Mouse (Mus musculus): Measurements from ENCODE around the gene Tnnt2. TPM values are rescaled to one million over a fixed set of nuclear protein-coding genes. Genes with fewer than 3 reads are reported as not detected.

Tnnt2 gene
- total and polyA plus RNA-seq, 3 experiments: 3,392 to 9,301 (median 8,290) TPM

DNA sequence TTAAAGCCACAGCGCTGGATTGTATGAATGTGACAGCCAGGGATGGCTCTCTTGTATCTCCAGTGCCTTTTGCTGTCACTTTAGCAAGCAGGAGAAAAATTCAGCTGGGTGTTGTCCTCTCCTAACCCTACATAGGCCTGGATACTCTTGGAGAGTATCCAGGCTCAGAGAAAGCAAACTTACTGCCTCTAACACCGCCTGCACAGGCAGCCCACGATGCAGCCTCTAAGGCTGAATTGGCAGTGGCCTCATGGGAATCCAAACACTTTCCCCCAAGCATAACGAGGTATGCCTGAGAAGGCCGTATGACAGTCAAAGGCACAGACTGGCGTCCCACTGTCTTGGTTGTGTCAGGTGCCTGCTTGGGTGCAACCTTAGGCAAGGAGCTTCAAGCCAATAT is 56.1 kb downstream of the Tnnt2 start:
- Histone ChIP-seq H3K9ac (ENCODE audit: low read depth, low read length) (no peak overlapping the region), H3K4me3 (no peak overlapping the region), H3K36me3 (ENCODE audit: control insufficient read depth, insufficient read depth, low read length) (no peaks in the 10 kb centered on the region), H3K4me1 (ENCODE audit: control insufficient read depth, insufficient read depth, low read length) (no peaks in the 10 kb centered on the region), H3K27me3 (ENCODE audit: control insufficient read depth, insufficient read depth, low read length) (no peaks in the 10 kb centered on the region), H3K27ac (no peak overlapping the region), H3K79me2 (replicated peaks; ENCODE audit: control insufficient read depth, insufficient read depth, low read length) (no peaks in the 10 kb centered on the region)
- intact Hi-C loops (cut with DNase I): no loop called here
- 70% methylated on average over 6 of the region's 6 CpGs for WGBS
- DNase-seq: no peak
- TF ChIP-seq POLR2A (IDR thresholded peaks at IDR 0.05; ENCODE audit: insufficient read depth, low read depth, low read length) (no peak), CTCF (IDR thresholded peaks at IDR 0.05) (no peak), EP300 (IDR thresholded peaks at IDR 0.05; ENCODE audit: insufficient read depth, low read depth, low read length) (no peak)

- 82% methylated on average over 6 of the region's 6 CpGs for WGBS
- no peak overlapping the region for H3K27ac ChIP-seq
- no peak for DNase-seq
- H3K4me3 ChIP-seq: no peak overlapping the region
- H3K79me2 ChIP-seq (replicated peaks; ENCODE audit: control insufficient read depth, insufficient read depth, low read length): no peaks in the 10 kb centered on the region
- no peaks in the 10 kb centered on the region for H3K27me3 ChIP-seq (ENCODE audit: control insufficient read depth, insufficient read depth, low read length)
- no peaks in the 10 kb centered on the region for H3K4me1 ChIP-seq (ENCODE audit: control insufficient read depth, insufficient read depth, low read length)
- H3K36me3 ChIP-seq (ENCODE audit: control insufficient read depth, insufficient read depth, low read length): no peaks in the 10 kb centered on the region
- no peak overlapping the region for H3K9ac ChIP-seq (ENCODE audit: low read depth, low read length)
- TF ChIP-seq POLR2A (IDR thresholded peaks at IDR 0.05; ENCODE audit: insufficient read depth, low read depth, low read length) (no peak), CTCF (IDR thresholded peaks at IDR 0.05) (no peak), EP300 (IDR thresholded peaks at IDR 0.05; ENCODE audit: insufficient read depth, low read depth, low read length) (no peak)
- intact Hi-C loops (cut with DNase I): no loop called here
Observed at GRCm38 (mm10) chr1:135892764-135893163, 56.6 kb downstream of the Tnnt2 start.

GRCm38 (mm10) chr1:135893377-135893776 is 57.2 kb downstream of the Tnnt2 start:
- no peaks in the 10 kb centered on the region for H3K27me3 ChIP-seq (ENCODE audit: control insufficient read depth, insufficient read depth, low read length)

DNA sequence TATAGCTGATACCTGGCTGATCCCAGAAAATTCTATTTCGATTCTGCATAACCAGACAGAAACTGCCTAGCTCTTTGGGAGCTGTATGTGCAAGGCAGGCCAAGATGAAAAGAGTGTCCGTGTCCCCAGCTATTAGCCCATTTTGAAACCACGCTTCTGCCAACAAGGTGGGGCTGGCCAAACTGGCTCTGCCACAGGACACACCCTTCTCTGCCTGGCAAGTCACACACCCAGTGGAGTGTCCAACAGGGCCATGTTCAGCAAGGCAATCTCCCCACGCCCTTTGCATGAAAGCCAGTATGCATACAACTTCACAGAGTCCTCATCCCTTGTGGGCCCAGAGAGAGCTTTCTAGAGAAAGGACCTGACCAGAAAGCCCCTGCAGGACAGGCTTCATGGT is 59.2 kb downstream of the Tnnt2 start:
- TF ChIP-seq CTCF (IDR thresholded peaks at IDR 0.05): no peak
- 84% methylated on average over 4 of the region's 4 CpGs for WGBS

More at GRCm38 (mm10) chr1:135893377-135893776, 57.2 kb downstream of the Tnnt2 start:
- no peak for DNase-seq
- no peaks in the 10 kb centered on the region for H3K36me3 ChIP-seq (ENCODE audit: control insufficient read depth, insufficient read depth, low read length)
- no peaks in the 10 kb centered on the region for H3K4me1 ChIP-seq (ENCODE audit: control insufficient read depth, insufficient read depth, low read length)
- H3K79me2 ChIP-seq (replicated peaks; ENCODE audit: control insufficient read depth, insufficient read depth, low read length): no peaks in the 10 kb centered on the region
- intact Hi-C loops (cut with DNase I): no loop called here
- TF ChIP-seq CTCF (IDR thresholded peaks at IDR 0.05) (no peak), EP300 (IDR thresholded peaks at IDR 0.05; ENCODE audit: insufficient read depth, low read depth, low read length) (no peak), POLR2A (IDR thresholded peaks at IDR 0.05; ENCODE audit: insufficient read depth, low read depth, low read length) (no peak)
- WGBS: 83% methylated on average over 3 of the region's 3 CpGs
- H3K9ac ChIP-seq (ENCODE audit: low read depth, low read length): no peak overlapping the region
- no peak overlapping the region for H3K27ac ChIP-seq
- H3K4me3 ChIP-seq: no peak overlapping the region

DNA sequence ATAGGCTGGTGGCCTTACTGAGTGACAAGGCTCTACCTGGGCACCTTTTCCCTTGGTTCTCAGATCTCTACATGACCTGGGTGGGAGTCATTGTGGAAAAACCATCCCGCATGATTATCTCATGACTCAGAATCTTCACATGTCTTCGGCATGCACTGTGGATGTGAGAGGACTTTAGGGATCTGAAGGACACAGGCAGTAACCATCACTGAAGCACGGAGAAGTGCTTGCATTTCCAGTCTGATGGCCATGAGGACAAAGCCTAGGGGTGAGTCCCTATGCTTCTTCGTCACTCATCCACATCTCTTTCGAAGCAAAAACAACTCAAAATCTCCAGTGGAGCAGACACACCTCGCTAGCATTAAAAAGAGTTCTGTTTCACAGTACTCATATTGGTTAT is 63.1 kb downstream of the Tnnt2 start:
- DNase-seq: no peak
- H3K79me2 ChIP-seq (replicated peaks; ENCODE audit: control insufficient read depth, insufficient read depth, low read length): no peaks in the 10 kb centered on the region
- no peaks in the 10 kb centered on the region for H3K4me1 ChIP-seq (ENCODE audit: control insufficient read depth, insufficient read depth, low read length)
- no peaks in the 10 kb centered on the region for H3K36me3 ChIP-seq (ENCODE audit: control insufficient read depth, insufficient read depth, low read length)
- TF ChIP-seq CTCF (IDR thresholded peaks at IDR 0.05) (no peak), POLR2A (IDR thresholded peaks at IDR 0.05; ENCODE audit: insufficient read depth, low read depth, low read length) (no peak), EP300 (IDR thresholded peaks at IDR 0.05; ENCODE audit: insufficient read depth, low read depth, low read length) (no peak)
- H3K9ac ChIP-seq (ENCODE audit: low read depth, low read length): no peak overlapping the region
- intact Hi-C loops (cut with DNase I): no loop called here
- WGBS: 84% methylated on average over 6 of the region's 6 CpGs
- H3K4me3 ChIP-seq: no peak overlapping the region
- no peaks in the 10 kb centered on the region for H3K27me3 ChIP-seq (ENCODE audit: control insufficient read depth, insufficient read depth, low read length)
- H3K27ac ChIP-seq: no peak overlapping the region

More for the DNA sequence above, 59.2 kb downstream of the Tnnt2 start:
- no peak overlapping the region for H3K9ac ChIP-seq (ENCODE audit: low read depth, low read length)
- no peaks in the 10 kb centered on the region for H3K79me2 ChIP-seq (replicated peaks; ENCODE audit: control insufficient read depth, insufficient read depth, low read length)
- H3K36me3 ChIP-seq (ENCODE audit: control insufficient read depth, insufficient read depth, low read length): no peaks in the 10 kb centered on the region
- no peaks in the 10 kb centered on the region for H3K4me1 ChIP-seq (ENCODE audit: control insufficient read depth, insufficient read depth, low read length)
- H3K27me3 ChIP-seq (ENCODE audit: control insufficient read depth, insufficient read depth, low read length): no peaks in the 10 kb centered on the region
- intact Hi-C loops (cut with DNase I): no loop called here
- H3K4me3 ChIP-seq: no peak overlapping the region
- DNase-seq: no peak
- no peak overlapping the region for H3K27ac ChIP-seq

DNA sequence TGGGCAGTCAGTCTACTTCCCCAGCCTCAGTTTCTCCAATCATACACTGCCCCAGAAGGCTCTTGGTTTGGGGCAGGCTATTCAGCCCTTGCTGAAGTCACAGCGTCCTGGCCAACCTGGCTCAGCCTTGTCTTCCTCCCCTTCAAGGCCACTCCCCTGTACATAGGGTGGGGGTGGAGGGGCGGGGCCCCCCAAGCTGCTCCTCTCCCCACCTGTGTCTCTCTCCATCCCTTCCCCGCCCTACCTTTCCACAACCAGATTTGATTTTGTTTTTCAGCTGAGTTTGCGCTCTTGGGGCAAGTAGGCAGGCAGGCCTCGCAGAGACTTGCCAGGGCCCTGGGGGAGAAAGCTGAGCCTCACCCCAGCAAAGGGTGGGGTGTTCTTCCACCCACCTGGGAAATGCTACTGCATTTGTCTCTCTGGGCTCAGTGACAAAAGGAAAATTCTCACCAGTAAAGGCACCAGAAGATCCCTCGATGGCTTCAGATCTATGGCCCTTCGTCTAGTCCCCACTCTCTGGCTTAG is 63.9 kb downstream of the Tnnt2 start:
- TF ChIP-seq EP300 (IDR thresholded peaks at IDR 0.05; ENCODE audit: insufficient read depth, low read depth, low read length): no peak
- no peak for TF ChIP-seq CTCF (IDR thresholded peaks at IDR 0.05)
- TF ChIP-seq POLR2A (IDR thresholded peaks at IDR 0.05; ENCODE audit: insufficient read depth, low read depth, low read length): no peak
- H3K36me3 ChIP-seq (ENCODE audit: control insufficient read depth, insufficient read depth, low read length): no peaks in the 10 kb centered on the region
- no peak overlapping the region for H3K4me3 ChIP-seq
- DNase-seq: no peak
- intact Hi-C loops (cut with DNase I): no loop called here
- no peak overlapping the region for H3K27ac ChIP-seq
- no peaks in the 10 kb centered on the region for H3K27me3 ChIP-seq (ENCODE audit: control insufficient read depth, insufficient read depth, low read length)
- no peaks in the 10 kb centered on the region for H3K79me2 ChIP-seq (replicated peaks; ENCODE audit: control insufficient read depth, insufficient read depth, low read length)
- WGBS: 59% methylated on average over 7 of the region's 7 CpGs
- H3K4me1 ChIP-seq (ENCODE audit: control insufficient read depth, insufficient read depth, low read length): no peaks in the 10 kb centered on the region
- H3K9ac ChIP-seq (ENCODE audit: low read depth, low read length): no peak overlapping the region

Other genes starting within 250 kb of the Tnnt2 start
- gene Nav1, start 229.1 kb upstream of the Tnnt2 start, total RNA-seq (2021): 10 to 100 TPM; 19.1 to 20.7 TPM
- gene Nav1, start 229.1 kb upstream of the Tnnt2 start, polyA plus RNA-seq (2012; rRNA removed): 15.2 and 16.8 TPM in 2 replicates
- gene Csrp1, start 116.3 kb upstream of the Tnnt2 start, total RNA-seq (2021): 10 to 100 TPM; 50.1 to 50.5 TPM
- 99.2 and 128 TPM in 2 replicates for gene Csrp1, start 116.3 kb upstream of the Tnnt2 start, polyA plus RNA-seq (2012; rRNA removed)
- 10 to 100 TPM in 1 of 2 experiments, 1 to 10 TPM in 1; 8.4 to 11.5 TPM for gene Phlda3, start 70.2 kb upstream of the Tnnt2 start, total RNA-seq (2021)
- gene Phlda3, start 70.2 kb upstream of the Tnnt2 start, polyA plus RNA-seq (2012; rRNA removed): 23.3 and 36.8 TPM in 2 replicates
- gene Tnni1, start 56.9 kb upstream of the Tnnt2 start, total RNA-seq (2021): 1 to 10 TPM in 1 of 2 experiments, under 1 TPM in 1; 0.84 to 1.1 TPM
- gene Tnni1, start 56.9 kb upstream of the Tnnt2 start, polyA plus RNA-seq (2012; rRNA removed): 1.3 and 2.5 TPM in 2 replicates
- 1 to 10 TPM; 7.2 to 7.3 TPM for gene Lad1, start 17.8 kb upstream of the Tnnt2 start, total RNA-seq (2021)
- gene Lad1, start 17.8 kb upstream of the Tnnt2 start, polyA plus RNA-seq (2012; rRNA removed): 13.2 and 16.2 TPM in 2 replicates
- not detected for gene Pkp1, start 82.9 kb downstream of the Tnnt2 start, total RNA-seq (2021)
- 0.03 and 0.16 TPM in 2 replicates for gene Pkp1, start 82.9 kb downstream of the Tnnt2 start, polyA plus RNA-seq (2012; rRNA removed)
- not detected for gene Igfn1, start 170.0 kb downstream of the Tnnt2 start, total RNA-seq (2021)
- gene Igfn1, start 170.0 kb downstream of the Tnnt2 start, polyA plus RNA-seq (2012; rRNA removed): not detected in 2 replicates
- 10 to 100 TPM; 11.1 to 13.1 TPM for gene Tmem9, start 171.8 kb downstream of the Tnnt2 start, total RNA-seq (2021)
- 28.6 and 47.8 TPM in 2 replicates for gene Tmem9, start 171.8 kb downstream of the Tnnt2 start, polyA plus RNA-seq (2012; rRNA removed)
- not detected for gene Ascl5, start 214.4 kb downstream of the Tnnt2 start, total RNA-seq (2021)
- gene Ascl5, start 214.4 kb downstream of the Tnnt2 start, polyA plus RNA-seq (2012; rRNA removed): not detected in 2 replicates
- gene Cacna1s, start 216.4 kb downstream of the Tnnt2 start, total RNA-seq (2021): 1 to 10 TPM; 8.0 to 9.1 TPM
- gene Cacna1s, start 216.4 kb downstream of the Tnnt2 start, polyA plus RNA-seq (2012; rRNA removed): 11.4 and 12.4 TPM in 2 replicates

All from heart, adult 2 months (tissue).